Mouse (Mus musculus): ENCODE data around the gene Lhpp. TPM values are rescaled to one million over a fixed set of nuclear protein-coding genes. Genes with fewer than 3 reads are reported as not detected.

Lhpp gene
- polyA plus RNA-seq, 1 experiment from 2014 or later = 46.6 TPM

DNA sequence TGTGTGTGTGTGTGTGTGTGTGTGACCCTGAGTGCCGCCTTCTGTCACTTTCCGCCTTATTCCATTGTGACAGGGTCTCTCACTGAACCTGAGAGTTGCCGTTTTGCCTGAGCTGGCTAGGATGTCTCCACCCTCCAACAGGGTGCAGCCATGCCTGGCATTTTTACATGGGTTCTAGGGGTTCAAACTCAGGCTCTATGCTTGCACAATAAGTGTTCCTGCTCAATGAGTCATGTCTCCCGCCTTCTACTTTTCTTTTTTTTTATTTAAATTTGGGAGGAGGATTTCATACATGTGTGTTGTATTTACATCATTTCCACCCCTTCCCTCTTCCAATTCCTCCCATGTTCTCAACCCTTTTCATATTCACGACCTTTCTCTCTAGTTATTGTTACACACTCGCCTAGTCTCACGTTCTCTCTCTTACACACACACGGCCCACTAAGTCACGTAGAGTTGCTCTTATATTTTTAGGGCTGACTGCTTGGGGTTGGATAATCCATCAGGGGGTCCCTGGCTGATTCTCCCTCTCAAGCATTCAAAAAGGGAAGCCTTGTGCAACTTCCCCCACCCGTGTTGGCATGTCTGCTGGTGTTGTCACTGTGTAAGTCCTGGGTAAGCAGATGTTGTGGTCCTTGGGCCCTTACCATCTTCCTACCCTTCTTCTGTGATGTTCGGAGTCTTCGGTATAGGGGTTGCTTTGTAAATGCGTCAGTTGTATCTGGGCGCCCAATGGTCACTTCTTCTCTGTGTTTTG is 80.5 kb downstream of the Lhpp start:
- no peak for ATAC-seq (ENCODE audit: low FRiP score)
- 89% methylated on average over 14 of the region's 14 CpGs for WGBS
- no peak overlapping the region for H3K27ac ChIP-seq

DNA sequence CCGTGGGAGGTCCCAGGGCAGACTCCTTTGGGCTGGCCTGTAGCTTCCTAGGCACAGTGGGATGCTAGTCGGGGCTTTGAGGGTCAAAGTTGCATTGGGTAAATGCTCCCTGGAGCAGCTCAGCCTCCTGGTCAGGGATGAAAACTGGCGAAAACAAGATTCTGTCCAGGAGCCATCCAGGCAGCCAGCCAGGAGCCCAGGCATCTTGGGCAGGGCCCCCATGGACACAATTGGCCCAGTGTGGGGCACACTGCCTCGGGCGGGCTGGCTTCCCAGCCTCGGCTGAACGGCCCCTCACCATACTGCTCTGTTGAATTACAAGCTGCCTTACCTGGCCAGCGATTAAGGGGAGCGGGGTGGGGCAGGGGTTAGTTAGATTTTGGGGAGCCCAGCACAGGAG is 82.3 kb downstream of the Lhpp start:
- no peak overlapping the region for H3K9ac ChIP-seq
- no peaks in the 10 kb centered on the region for H3K9me3 ChIP-seq (ENCODE audit: control insufficient read depth, low read length)
- ATAC-seq (ENCODE audit: low FRiP score) = peak; percentile 40; the same call in 1 of the 2 replicates
- no peaks in the 10 kb centered on the region for H3K27me3 ChIP-seq (ENCODE audit: control insufficient read depth, insufficient read depth, low read length)
- WGBS = 73% methylated on average over 9 of the region's 9 CpGs
- H3K27ac ChIP-seq = no peak overlapping the region
- no peak overlapping the region for H3K4me3 ChIP-seq (replicated peaks; ENCODE audit: low read length)
- no peak overlapping the region for H3K4me2 ChIP-seq (replicated peaks)
- no peak for DNase-seq (ENCODE audit: low spot score)
- no peaks in the 10 kb centered on the region for H3K36me3 ChIP-seq (replicated peaks; ENCODE audit: control insufficient read depth, insufficient read depth)
- 0 out of 2 replicates have a peak, but pooled peaks cover 10% of the 10 kb centered on the region for H3K4me1 ChIP-seq (replicated peaks; ENCODE audit: control insufficient read depth, insufficient read depth, low read length)

More for the DNA sequence above, 80.5 kb downstream of the Lhpp start:
- no peak overlapping the region for H3K9ac ChIP-seq
- DNase-seq (ENCODE audit: low spot score) = no peak
- H3K9me3 ChIP-seq (ENCODE audit: control insufficient read depth, low read length) = no peaks in the 10 kb centered on the region
- H3K4me1 ChIP-seq (replicated peaks; ENCODE audit: control insufficient read depth, insufficient read depth, low read length) = 0 out of 2 replicates have a peak, but pooled peaks cover 10% of the 10 kb centered on the region
- no peaks in the 10 kb centered on the region for H3K36me3 ChIP-seq (replicated peaks; ENCODE audit: control insufficient read depth, insufficient read depth)
- H3K4me2 ChIP-seq (replicated peaks) = no peak overlapping the region
- H3K4me3 ChIP-seq (replicated peaks; ENCODE audit: low read length) = no peak overlapping the region
- H3K27me3 ChIP-seq (ENCODE audit: control insufficient read depth, insufficient read depth, low read length) = no peaks in the 10 kb centered on the region

GRCm38 (mm10) chr7:132693561-132693960 is 83.1 kb downstream of the Lhpp start:
- DNase-seq (ENCODE audit: low spot score) = no peak
- Histone ChIP-seq H3K27ac (no peak overlapping the region), H3K36me3 (replicated peaks; ENCODE audit: control insufficient read depth, insufficient read depth) (no peaks in the 10 kb centered on the region), H3K27me3 (ENCODE audit: control insufficient read depth, insufficient read depth, low read length) (no peaks in the 10 kb centered on the region), H3K4me2 (replicated peaks) (no peak overlapping the region), H3K9ac (no peak overlapping the region), H3K4me3 (replicated peaks; ENCODE audit: low read length) (no peak overlapping the region), H3K9me3 (ENCODE audit: control insufficient read depth, low read length) (no peaks in the 10 kb centered on the region), H3K4me1 (replicated peaks; ENCODE audit: control insufficient read depth, insufficient read depth, low read length) (0 out of 2 replicates have a peak, but pooled peaks cover 1% of the 10 kb centered on the region)
- no peak for ATAC-seq (ENCODE audit: low FRiP score)
- 100% methylated on average over 2 of the region's 2 CpGs for WGBS

- no peak for ATAC-seq (ENCODE audit: low FRiP score)
- no peaks in the 10 kb centered on the region for H3K27me3 ChIP-seq (ENCODE audit: control insufficient read depth, insufficient read depth, low read length)
- no peaks in the 10 kb centered on the region for H3K36me3 ChIP-seq (replicated peaks; ENCODE audit: control insufficient read depth, insufficient read depth)
- no peak overlapping the region for H3K9ac ChIP-seq
- DNase-seq (ENCODE audit: low spot score) = no peak
- 71% methylated on average over 8 of the region's 8 CpGs for WGBS
- no peak overlapping the region for H3K4me3 ChIP-seq (replicated peaks; ENCODE audit: low read length)
- H3K9me3 ChIP-seq (ENCODE audit: control insufficient read depth, low read length) = no peaks in the 10 kb centered on the region
- H3K4me1 ChIP-seq (replicated peaks; ENCODE audit: control insufficient read depth, insufficient read depth, low read length) = no peaks in the 10 kb centered on the region
- H3K4me2 ChIP-seq (replicated peaks) = no peak overlapping the region
- no peak overlapping the region for H3K27ac ChIP-seq
Measured at GRCm38 (mm10) chr7:132697258-132697796, 86.9 kb downstream of the Lhpp start.

DNA sequence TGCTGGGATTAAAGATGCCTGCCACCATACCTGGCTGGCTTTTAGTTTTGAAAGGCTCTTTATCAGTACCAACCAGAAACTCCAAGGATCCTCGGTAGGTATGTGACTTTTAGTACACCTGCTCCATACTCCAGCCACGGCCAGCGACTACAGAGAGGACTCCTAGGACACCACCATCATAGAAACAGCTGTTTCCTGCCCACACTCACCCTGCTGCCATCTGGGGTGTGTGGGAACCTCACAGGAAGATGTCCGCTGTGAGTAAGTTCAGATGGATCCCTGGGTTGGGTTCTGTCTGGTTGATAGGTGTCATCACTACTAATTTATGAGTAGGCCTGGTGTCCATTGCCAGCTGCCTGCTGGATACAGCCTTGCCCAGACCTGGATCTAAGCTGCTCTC is 88.3 kb downstream of the Lhpp start:
- no peak overlapping the region for H3K4me3 ChIP-seq (replicated peaks; ENCODE audit: low read length)
- no peak overlapping the region for H3K9ac ChIP-seq
- DNase-seq (ENCODE audit: low spot score) = no peak
- no peaks in the 10 kb centered on the region for H3K4me1 ChIP-seq (replicated peaks; ENCODE audit: control insufficient read depth, insufficient read depth, low read length)
- H3K36me3 ChIP-seq (replicated peaks; ENCODE audit: control insufficient read depth, insufficient read depth) = no peaks in the 10 kb centered on the region
- 94% methylated on average over 4 of the region's 4 CpGs for WGBS
- H3K9me3 ChIP-seq (ENCODE audit: control insufficient read depth, low read length) = no peaks in the 10 kb centered on the region
- no peak for ATAC-seq (ENCODE audit: low FRiP score)
- no peaks in the 10 kb centered on the region for H3K27me3 ChIP-seq (ENCODE audit: control insufficient read depth, insufficient read depth, low read length)
- no peak overlapping the region for H3K4me2 ChIP-seq (replicated peaks)
- H3K27ac ChIP-seq = no peak overlapping the region

GRCm38 (mm10) chr7:132699165-132699564 is 88.7 kb downstream of the Lhpp start:
- no peak overlapping the region for H3K9ac ChIP-seq
- H3K9me3 ChIP-seq (ENCODE audit: control insufficient read depth, low read length) = no peaks in the 10 kb centered on the region
- H3K36me3 ChIP-seq (replicated peaks; ENCODE audit: control insufficient read depth, insufficient read depth) = no peaks in the 10 kb centered on the region
- no peaks in the 10 kb centered on the region for H3K4me1 ChIP-seq (replicated peaks; ENCODE audit: control insufficient read depth, insufficient read depth, low read length)
- WGBS = 71% methylated on average over 4 of the region's 4 CpGs
- no peak overlapping the region for H3K4me2 ChIP-seq (replicated peaks)
- H3K4me3 ChIP-seq (replicated peaks; ENCODE audit: low read length) = no peak overlapping the region
- no peaks in the 10 kb centered on the region for H3K27me3 ChIP-seq (ENCODE audit: control insufficient read depth, insufficient read depth, low read length)
- ATAC-seq (ENCODE audit: low FRiP score) = no peak
- H3K27ac ChIP-seq = no peak overlapping the region
- DNase-seq (ENCODE audit: low spot score) = no peak

GRCm38 (mm10) chr7:132699639-132700038 is 89.2 kb downstream of the Lhpp start:
- Histone ChIP-seq H3K9me3 (ENCODE audit: control insufficient read depth, low read length) (no peaks in the 10 kb centered on the region), H3K4me3 (replicated peaks; ENCODE audit: low read length) (no peak overlapping the region), H3K4me2 (replicated peaks) (no peak overlapping the region), H3K27ac (no peak overlapping the region), H3K9ac (no peak overlapping the region), H3K27me3 (ENCODE audit: control insufficient read depth, insufficient read depth, low read length) (no peaks in the 10 kb centered on the region), H3K4me1 (replicated peaks; ENCODE audit: control insufficient read depth, insufficient read depth, low read length) (no peaks in the 10 kb centered on the region), H3K36me3 (replicated peaks; ENCODE audit: control insufficient read depth, insufficient read depth) (no peaks in the 10 kb centered on the region)
- DNase-seq (ENCODE audit: low spot score) = no peak
- ATAC-seq (ENCODE audit: low FRiP score) = no peak

GRCm38 (mm10) chr7:132700107-132700506 is 89.7 kb downstream of the Lhpp start:
- Histone ChIP-seq H3K36me3 (replicated peaks; ENCODE audit: control insufficient read depth, insufficient read depth) (no peaks in the 10 kb centered on the region), H3K4me1 (replicated peaks; ENCODE audit: control insufficient read depth, insufficient read depth, low read length) (no peaks in the 10 kb centered on the region), H3K4me2 (replicated peaks) (no peak overlapping the region), H3K27me3 (ENCODE audit: control insufficient read depth, insufficient read depth, low read length) (no peaks in the 10 kb centered on the region), H3K9me3 (ENCODE audit: control insufficient read depth, low read length) (no peaks in the 10 kb centered on the region), H3K9ac (no peak overlapping the region), H3K27ac (no peak overlapping the region), H3K4me3 (replicated peaks; ENCODE audit: low read length) (no peak overlapping the region)
- ATAC-seq (ENCODE audit: low FRiP score) (no peak), DNase-seq (ENCODE audit: low spot score) (no peak)
- 84% methylated on average over 4 of the region's 4 CpGs for WGBS

DNA sequence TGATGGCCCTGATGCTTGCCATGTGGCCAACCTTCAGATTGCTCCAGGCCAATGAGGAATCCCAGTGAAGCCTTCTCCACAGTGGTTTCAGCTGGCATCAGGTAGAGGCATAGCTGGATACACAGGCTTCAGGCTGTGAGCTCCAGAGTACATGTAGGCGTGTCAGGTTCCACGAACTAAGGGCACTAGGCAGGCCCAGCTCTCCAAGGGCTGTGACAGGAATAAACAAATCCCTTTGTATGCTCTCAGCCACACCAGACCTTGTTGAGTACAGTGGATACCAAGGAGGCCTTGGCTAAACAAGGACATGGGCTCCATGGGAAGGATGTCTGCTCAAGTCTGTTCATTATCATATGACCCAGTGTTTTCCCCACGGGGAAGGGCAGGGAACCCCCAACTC is 91.0 kb downstream of the Lhpp start:
- DNase-seq (ENCODE audit: low spot score) (no peak), ATAC-seq (ENCODE audit: low FRiP score) (no peak)
- no peak overlapping the region for H3K9ac ChIP-seq
- 95% methylated on average over 3 of the region's 3 CpGs for WGBS
- H3K4me2 ChIP-seq (replicated peaks) = no peak overlapping the region
- no peaks in the 10 kb centered on the region for H3K36me3 ChIP-seq (replicated peaks; ENCODE audit: control insufficient read depth, insufficient read depth)
- H3K27ac ChIP-seq = no peak overlapping the region
- no peak overlapping the region for H3K4me3 ChIP-seq (replicated peaks; ENCODE audit: low read length)
- H3K27me3 ChIP-seq (ENCODE audit: control insufficient read depth, insufficient read depth, low read length) = no peaks in the 10 kb centered on the region
- H3K9me3 ChIP-seq (ENCODE audit: control insufficient read depth, low read length) = no peaks in the 10 kb centered on the region
- H3K4me1 ChIP-seq (replicated peaks; ENCODE audit: control insufficient read depth, insufficient read depth, low read length) = no peaks in the 10 kb centered on the region
